In the genomic region with DNA sequence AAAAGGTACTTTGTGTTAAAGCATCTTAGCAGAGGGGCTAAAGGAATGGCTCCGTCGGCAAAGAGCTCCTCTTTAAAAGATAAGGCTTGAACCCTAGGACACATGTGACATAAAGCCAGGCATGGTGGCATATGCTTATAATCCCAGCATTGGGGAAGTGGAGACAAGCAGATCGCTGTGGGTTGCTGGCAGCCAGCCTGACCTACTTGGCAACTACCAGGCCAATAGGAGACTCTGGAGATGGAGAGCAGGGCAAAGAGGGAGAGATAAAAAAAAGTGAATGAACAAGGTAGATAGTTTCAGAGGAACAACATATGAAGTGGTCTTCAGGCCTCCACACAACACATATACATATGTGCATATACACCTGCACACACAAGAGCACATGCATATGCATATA, we compare ENCODE assay signal across 16 mouse cellular contexts.
DNase-seq lines count a peak whose midpoint lies in the region; ATAC-seq and TF ChIP-seq lines count a peak whose summit lies in the region.
"Had no signal": no experiment of that assay in that cellular context is flagged by ENCODE, and none has a peak within 500 bp of the region (broad histone marks: within the 10 kb centered on the region; RNA-seq: fewer than 3 reads in every experiment).

No protein-coding gene starts in this region.

- DNase-seq in kidney, adult 9 months, result peak; percentile 45
- DNase-seq in kidney, postnatal 10 days, result no peak
- DNase-seq in cerebellum, adult 2 months, result peak; percentile 53 to 68
- peak; percentile 77 to 80 for DNase-seq in cerebellum, postnatal 10 days
- no peak for DNase-seq in adipocyte (ENCODE audit: low spot score)
- DNase-seq: gastrocnemius, postnatal 14 days; liver, embryonic 13.5 days; thymus, postnatal 4 days had no signal

- H3K27ac ChIP-seq in heart, embryonic 13.5 days (replicated peaks), result peak overlapping the region; percentile 88
- H3K27ac ChIP-seq in heart, embryonic 11.5 days (ENCODE audit: low read depth, low read length), result no peak overlapping the region
- H3K27ac ChIP-seq in cerebellum, adult 2 months (ENCODE audit: insufficient read depth, low read length), result no peak overlapping the region
- H3K27ac ChIP-seq: embryonic facial prominence, embryonic 15.5 days; forebrain, embryonic 10.5 days; liver, embryonic 13.5 days had no signal

- H3K4me3 ChIP-seq in heart, embryonic 13.5 days, result no peak overlapping the region
- H3K4me3 ChIP-seq in heart, embryonic 11.5 days (ENCODE audit: low read depth, low read length), result no peak overlapping the region
- H3K4me3 ChIP-seq in cerebellum, adult 2 months (replicated peaks; ENCODE audit: insufficient read depth, low read depth, low read length), result no peak overlapping the region
- H3K4me3 ChIP-seq: embryonic facial prominence, embryonic 15.5 days; forebrain, embryonic 10.5 days; heart, embryonic 15.5 days; hindbrain, embryonic 13.5 days; liver, embryonic 13.5 days; megakaryocyte, embryonic 14.5 days had no signal

- no peak for TF ChIP-seq CTCF in cerebellum, adult 2 months (IDR thresholded peaks at IDR 0.05; ENCODE audit: borderline replicate concordance, insufficient read depth, low read depth, low read length)

- no peak for ATAC-seq in heart, embryonic 13.5 days (ENCODE audit: extremely low read depth, insufficient number of reproducible peaks, low FRiP score, low TSS enrichment)
- no peak for ATAC-seq in heart, embryonic 11.5 days (replicated peaks; ENCODE audit: insufficient number of reproducible peaks, low FRiP score, low TSS enrichment)
- ATAC-seq in megakaryocyte, adult 5-6 weeks (ENCODE audit: poor library complexity, severe bottlenecking), result no peak

- no peak overlapping the region for H3K4me2 ChIP-seq in heart, embryonic 13.5 days
- H3K4me2 ChIP-seq in heart, embryonic 11.5 days, result no peak overlapping the region
- H3K4me2 ChIP-seq: embryonic facial prominence, embryonic 15.5 days; heart, embryonic 15.5 days; hindbrain, embryonic 13.5 days; liver, embryonic 13.5 days had no signal

- peaks cover 53% of the 10 kb centered on the region for H3K4me1 ChIP-seq in heart, embryonic 13.5 days
- H3K4me1 ChIP-seq in heart, embryonic 11.5 days (ENCODE audit: control insufficient read depth, insufficient read depth, low read length), result peaks cover 17% of the 10 kb centered on the region
- peaks cover 20% of the 10 kb centered on the region for H3K4me1 ChIP-seq in cerebellum, adult 2 months (ENCODE audit: control insufficient read depth, insufficient read depth, low read length)
- H3K4me1 ChIP-seq: liver, embryonic 13.5 days had no signal

- no peaks in the 10 kb centered on the region for H3K27me3 ChIP-seq in heart, embryonic 13.5 days (replicated peaks)
- H3K27me3 ChIP-seq in heart, embryonic 11.5 days (ENCODE audit: control insufficient read depth, insufficient read depth, low read length), result no peaks in the 10 kb centered on the region
- no peaks in the 10 kb centered on the region for H3K27me3 ChIP-seq in cerebellum, adult 2 months (ENCODE audit: control insufficient read depth, insufficient read depth, low read length)
- H3K27me3 ChIP-seq: embryonic facial prominence, embryonic 15.5 days; heart, embryonic 15.5 days; hindbrain, embryonic 13.5 days; liver, embryonic 13.5 days; megakaryocyte, embryonic 14.5 days had no signal

- WGBS in heart, embryonic 13.5 days, result 71% methylated on average over 3 of the region's 3 CpGs
- 70% methylated on average over 3 of the region's 3 CpGs for WGBS in heart, embryonic 11.5 days (ENCODE audit: insufficient replicate concordance)
- 41% methylated on average over 3 of the region's 3 CpGs for WGBS in cerebellum, adult 2 months

- H3K36me3 ChIP-seq in heart, embryonic 13.5 days, result no peaks in the 10 kb centered on the region
- H3K36me3 ChIP-seq in heart, embryonic 11.5 days (ENCODE audit: control insufficient read depth, insufficient read depth, low read length), result no peaks in the 10 kb centered on the region
- H3K36me3 ChIP-seq: embryonic facial prominence, embryonic 15.5 days; forebrain, embryonic 10.5 days; heart, embryonic 15.5 days; hindbrain, embryonic 13.5 days; liver, embryonic 13.5 days had no signal

- no peaks in the 10 kb centered on the region for H3K9me3 ChIP-seq in heart, embryonic 13.5 days
- H3K9me3 ChIP-seq in heart, embryonic 11.5 days (replicated peaks; ENCODE audit: control insufficient read depth, low read length), result no peaks in the 10 kb centered on the region
- H3K9me3 ChIP-seq: embryonic facial prominence, embryonic 15.5 days; forebrain, embryonic 10.5 days; heart, embryonic 15.5 days; hindbrain, embryonic 13.5 days; liver, embryonic 13.5 days; megakaryocyte, embryonic 14.5 days had no signal

- no peak overlapping the region for H3K9ac ChIP-seq in heart, embryonic 13.5 days
- H3K9ac ChIP-seq in heart, embryonic 11.5 days (ENCODE audit: low read depth, low read length), result no peak overlapping the region
- H3K9ac ChIP-seq: embryonic facial prominence, embryonic 15.5 days; heart, embryonic 15.5 days; hindbrain, embryonic 13.5 days; liver, embryonic 13.5 days had no signal

- no peak for TF ChIP-seq POLR2A in cerebellum, adult 2 months (IDR thresholded peaks at IDR 0.05; ENCODE audit: borderline replicate concordance, insufficient read depth, low read length)

Comparison
In these comparisons a context has a peak if more than half of its experiments do, and no peak if none do; other contexts are left out.
1. DNase-seq: peak in kidney, adult 9 months (single experiment), cerebellum, adult 2 months (2 of 2) and cerebellum, postnatal 10 days (2 of 2); none in kidney, postnatal 10 days (single experiment) and adipocyte (single experiment).